Mouse (Mus musculus) lung, adult 2 months (tissue): ENCODE data around the gene Ttc7. TPM values are rescaled to one million over a fixed set of nuclear protein-coding genes. Genes with fewer than 3 reads are reported as not detected.

Experiments
- DNase-seq: peaks from one replicate; pipeline ENCODE4 v3.0.0; 2022
- H3K4me1 ChIP-seq: fragments of 200-500 bp; 2 replicates; pipeline ENCODE4 v1.6.1; 2011; ENCODE audit warnings: low read length; ENCODE audit not compliant: control insufficient read depth, insufficient read depth
- H3K4me3 ChIP-seq: fragments of 200-500 bp; replicated peaks from 2 replicates; pipeline ENCODE3; 2011; ENCODE audit warnings: low read depth, mild to moderate bottlenecking, control low read depth, low read length; ENCODE audit errors: extremely low read depth
- CTCF ChIP-seq: fragments of 200-500 bp; IDR thresholded peaks from 2 replicates; pipeline ENCODE4 v1.5.1; 2011; ENCODE audit warnings: mild to moderate bottlenecking, low read length, control low read depth; ENCODE audit not compliant: insufficient read depth
- POLR2A ChIP-seq: fragments of 200-500 bp; IDR thresholded peaks from 2 replicates; pipeline ENCODE4 v1.6.1; 2011; ENCODE audit warnings: low read depth, mild to moderate bottlenecking, control low read depth, low read length, borderline replicate concordance; ENCODE audit errors: extremely low read depth
- WGBS: fragments of 180-500 bp; shearing (Covaris S2); methylation state at CpG from one replicate; pipeline ENCODE4 v1.1.7; 2018; 5-methylcytosine and 5-hydroxymethylcytosine counted together
- polyA plus RNA-seq: library from polyadenylated mRNA; depleted of rRNA; stranded (reverse); fragments of >200 nt; gene quantifications from 2 replicates; pipeline ENCODE4 v1.2.3, GENCODE M21; 2012

Ttc7 gene
- polyA plus RNA-seq, 1 experiment, result 78.4 TPM

GRCm38 (mm10) chr17:87264927-87265791, 17.5 kb upstream of the Ttc7 start:
- peak overlapping the region; percentile 83 for H3K4me3 ChIP-seq
- no peak for DNase-seq
- TF ChIP-seq POLR2A (no peak), CTCF (no peak)
- 5% methylated on average over 28 of the region's 28 CpGs for WGBS
- H3K4me1 ChIP-seq, result peaks cover 14% of the 10 kb centered on the region

GRCm38 (mm10) chr17:87265792-87266186, 16.9 kb upstream of the Ttc7 start, which contains the start of gene Mcfd2:
Mcfd2 (minus strand) TSS chr17:87265935.
- Histone ChIP-seq H3K4me1 (peaks cover 14% of the 10 kb centered on the region), H3K4me3 (peak within 1 kb of the TSS; percentile 83)
- DNase-seq, result peak; percentile 89
- peak; percentile 72; the same call in 1 of the 2 replicates for TF ChIP-seq POLR2A
- no peak for TF ChIP-seq CTCF
- WGBS, result under 1% methylated on average over 41 of the region's 41 CpGs

- H3K4me1 ChIP-seq, result peaks cover 5% of the 10 kb centered on the region
- H3K4me3 ChIP-seq, result no peak overlapping the region
- TF ChIP-seq POLR2A (no peak), CTCF (no peak)
- WGBS, result 58% methylated on average over 6 of the region's 6 CpGs
- no peak for DNase-seq
Measured at GRCm38 (mm10) chr17:87269454-87269853, 13.2 kb upstream of the Ttc7 start.

GRCm38 (mm10) chr17:87275363-87276341, 7.0 kb upstream of the Ttc7 start:
- DNase-seq, result no peak
- WGBS, result 43% methylated on average over 15 of the region's 15 CpGs
- Histone ChIP-seq H3K4me1 (peaks cover 3% of the 10 kb centered on the region; the same call in 1 of the 2 replicates), H3K4me3 (no peak overlapping the region)
- TF ChIP-seq POLR2A, result no peak
- no peak for TF ChIP-seq CTCF

- TF ChIP-seq CTCF (no peak), POLR2A (peak; percentile 90)
- DNase-seq, result peak; percentile 96
- WGBS, result under 1% methylated on average over 44 of the region's 44 CpGs
- H3K4me1 ChIP-seq, result peaks cover 7% of the 10 kb centered on the region
- H3K4me3 ChIP-seq, result peak overlapping the region; percentile 60
Measured at GRCm38 (mm10) chr17:87282007-87282705, 530 bp upstream of the Ttc7 start.

GRCm38 (mm10) chr17:87283055-87283754, 519 bp downstream of the Ttc7 start:
- no peak for TF ChIP-seq POLR2A
- TF ChIP-seq CTCF, result no peak
- WGBS, result under 1% methylated on average over 56 of the region's 56 CpGs
- peaks cover 7% of the 10 kb centered on the region for H3K4me1 ChIP-seq
- DNase-seq, result peak; percentile 77
- peak overlapping the region; percentile 92 for H3K4me3 ChIP-seq

- peak; percentile 54 for DNase-seq
- TF ChIP-seq CTCF (no peak), POLR2A (peak; percentile 31; the same call in 1 of the 2 replicates)
- 18% methylated on average over 21 of the region's 21 CpGs for WGBS
- peak overlapping the region; percentile 92 for H3K4me3 ChIP-seq
- peaks cover 7% of the 10 kb centered on the region for H3K4me1 ChIP-seq
Measured at GRCm38 (mm10) chr17:87283755-87284481, 1.2 kb downstream of the Ttc7 start.

GRCm38 (mm10) chr17:87284482-87285040, 1.9 kb downstream of the Ttc7 start:
- WGBS, result 71% methylated on average over 7 of the region's 7 CpGs
- TF ChIP-seq CTCF (no peak), POLR2A (no peak)
- H3K4me3 ChIP-seq, result no peak overlapping the region
- no peak for DNase-seq
- H3K4me1 ChIP-seq, result peaks cover 7% of the 10 kb centered on the region
